Mouse (Mus musculus) ES-E14 (cell line): Measurements from ENCODE around the gene Llgl2.

Source experiments
- HCFC1 ChIP-seq: IDR thresholded peaks from 2 replicates; pipeline ENCODE4 v1.6.1; 2012; ENCODE audit warnings: low read length, inconsistent platforms, borderline replicate concordance; ENCODE audit not compliant: insufficient read depth
- ZC3H11A ChIP-seq: IDR thresholded peaks from 2 replicates; pipeline ENCODE4 v1.6.1; 2012; ENCODE audit warnings: low read depth, mild to moderate bottlenecking, inconsistent platforms, low read length, borderline replicate concordance
- ZNF384 ChIP-seq: IDR thresholded peaks from 2 replicates; pipeline ENCODE4 v1.6.1; 2012; ENCODE audit warnings: low read depth, low read length, inconsistent platforms

DNA sequence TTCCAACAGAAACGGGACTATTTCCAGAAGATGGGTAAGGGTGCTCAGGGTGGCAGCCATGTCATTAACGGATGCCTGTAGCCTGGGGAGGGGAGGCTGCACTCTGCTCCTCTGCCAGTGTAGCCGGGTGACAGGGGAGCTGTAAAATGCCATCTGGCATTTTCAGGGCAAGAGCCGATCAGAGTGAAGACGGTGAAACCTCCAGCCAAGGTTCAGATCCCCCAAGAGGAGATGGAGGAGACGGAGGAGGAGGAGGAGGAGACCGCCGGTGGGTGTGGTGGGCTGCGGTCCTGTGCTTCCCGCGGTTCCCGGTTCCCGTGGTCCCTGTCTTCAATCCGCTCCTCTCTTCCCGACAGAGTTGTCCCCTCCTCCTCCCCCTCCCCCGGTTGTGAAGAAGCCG, 59.4 kb downstream of the Llgl2 start:
- TF ChIP-seq ZC3H11A: no peak
- TF ChIP-seq ZNF384: no peak
- no peak for TF ChIP-seq HCFC1
